In the genomic region with DNA sequence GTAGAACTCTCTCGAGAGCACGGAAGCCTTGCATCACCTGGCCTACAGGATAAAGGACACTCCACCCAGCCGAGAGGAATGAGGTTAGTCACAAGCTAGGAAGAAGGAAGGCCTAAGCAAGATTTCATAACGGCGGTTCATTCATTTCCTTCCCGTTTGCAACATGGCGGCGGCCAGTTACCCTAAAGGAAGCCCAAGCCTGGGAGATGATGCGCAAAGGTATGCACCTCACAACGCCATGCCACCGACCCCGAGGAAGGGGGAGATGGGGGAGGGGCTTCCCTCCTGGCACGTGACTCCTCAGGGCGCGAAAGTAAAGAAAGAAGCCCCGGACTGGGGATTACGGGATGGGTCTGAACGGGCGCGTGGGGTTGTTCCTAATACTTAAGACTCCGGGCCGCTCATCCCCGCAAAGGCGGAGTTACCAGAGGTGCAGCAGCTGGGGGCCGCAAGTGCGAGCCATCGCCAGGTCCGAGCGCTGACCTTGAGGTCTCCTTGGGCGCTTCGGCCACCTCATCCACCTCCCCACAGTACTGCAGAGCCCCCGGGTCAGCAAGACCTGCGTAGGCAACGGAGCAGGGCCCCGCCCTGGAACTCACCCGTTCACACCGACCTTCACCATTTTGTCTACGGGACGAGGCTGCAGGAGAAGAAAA, we compare ENCODE assay signal across 8 mouse cellular contexts. TPM values are rescaled to one million over a fixed set of nuclear protein-coding genes. Genes with fewer than 3 reads are reported as not detected.
DNase-seq lines count a peak whose midpoint lies in the region; ATAC-seq lines count a peak whose summit lies in the region.

No protein-coding gene starts in this region.

- peak overlapping the region; percentile 88 for H3K4me3 ChIP-seq in forebrain, embryonic 15.5 days
- H3K4me3 ChIP-seq in hindbrain, embryonic 13.5 days = peak overlapping the region; percentile 98
- peak overlapping the region; percentile 74 for H3K4me3 ChIP-seq in limb, embryonic 10.5 days
- peak overlapping the region; percentile 98 for H3K4me3 ChIP-seq in midbrain, embryonic 10.5 days

- no peaks in the 10 kb centered on the region for H3K27me3 ChIP-seq in forebrain, embryonic 15.5 days
- no peaks in the 10 kb centered on the region for H3K27me3 ChIP-seq in hindbrain, embryonic 13.5 days
- no peaks in the 10 kb centered on the region for H3K27me3 ChIP-seq in limb, embryonic 10.5 days (ENCODE audit: low read depth, poor library complexity, severe bottlenecking)
- H3K27me3 ChIP-seq in midbrain, embryonic 10.5 days (ENCODE audit: low read depth, poor library complexity, severe bottlenecking) = no peaks in the 10 kb centered on the region
- no peaks in the 10 kb centered on the region for H3K27me3 ChIP-seq in splenic B cell, adult 2 months (ENCODE audit: control insufficient read depth, insufficient read depth, low read length, poor library complexity, severe bottlenecking)

- ATAC-seq in forebrain, embryonic 15.5 days (replicated peaks) = peak; percentile 37
- peak; percentile 44 for ATAC-seq in hindbrain, embryonic 13.5 days (ENCODE audit: low FRiP score)

- whole genome bisulfite sequencing in forebrain, embryonic 15.5 days = under 1% methylated on average over 38 of the region's 39 CpGs
- under 1% methylated on average over 38 of the region's 39 CpGs for WGBS in hindbrain, embryonic 13.5 days
- WGBS in limb, embryonic 10.5 days = under 1% methylated on average over 39 of the region's 39 CpGs
- under 1% methylated on average over 39 of the region's 39 CpGs for WGBS in midbrain, embryonic 10.5 days

- H3K36me3 ChIP-seq in forebrain, embryonic 15.5 days = peaks cover 52% of the 10 kb centered on the region
- peaks cover 62% of the 10 kb centered on the region for H3K36me3 ChIP-seq in hindbrain, embryonic 13.5 days
- peaks cover 83% of the 10 kb centered on the region for H3K36me3 ChIP-seq in limb, embryonic 10.5 days
- peaks cover 83% of the 10 kb centered on the region for H3K36me3 ChIP-seq in midbrain, embryonic 10.5 days
- H3K36me3 ChIP-seq in splenic B cell, adult 2 months (ENCODE audit: control insufficient read depth, insufficient read depth, low read length, poor library complexity, severe bottlenecking) = no peaks in the 10 kb centered on the region; the same call in 1 of the 2 replicates

- no peaks in the 10 kb centered on the region for H3K9me3 ChIP-seq in forebrain, embryonic 15.5 days
- H3K9me3 ChIP-seq in hindbrain, embryonic 13.5 days = no peaks in the 10 kb centered on the region
- no peaks in the 10 kb centered on the region for H3K9me3 ChIP-seq in limb, embryonic 10.5 days (replicated peaks)
- no peaks in the 10 kb centered on the region for H3K9me3 ChIP-seq in midbrain, embryonic 10.5 days (replicated peaks)

- H3K27ac ChIP-seq in forebrain, embryonic 15.5 days (replicated peaks) = peak overlapping the region; percentile 92
- H3K27ac ChIP-seq in hindbrain, embryonic 13.5 days = peak overlapping the region; percentile 95
- peak overlapping the region; percentile 98 for H3K27ac ChIP-seq in limb, embryonic 10.5 days
- H3K27ac ChIP-seq in midbrain, embryonic 10.5 days (replicated peaks) = peak overlapping the region; percentile 100

- peak overlapping the region; percentile 87 for H3K4me2 ChIP-seq in forebrain, embryonic 15.5 days (replicated peaks)
- H3K4me2 ChIP-seq in hindbrain, embryonic 13.5 days = peak overlapping the region; percentile 97

- H3K4me1 ChIP-seq in forebrain, embryonic 15.5 days = peaks cover 59% of the 10 kb centered on the region
- H3K4me1 ChIP-seq in hindbrain, embryonic 13.5 days (replicated peaks) = peaks cover 57% of the 10 kb centered on the region
- peaks cover 52% of the 10 kb centered on the region for H3K4me1 ChIP-seq in limb, embryonic 10.5 days
- H3K4me1 ChIP-seq in midbrain, embryonic 10.5 days = peaks cover 62% of the 10 kb centered on the region

- peak; percentile 36 to 62 for DNase-seq in frontal cortex, adult 2 months (ENCODE audit: extremely low spot score in 1 of 2, low spot score in 1 of 2)
- no peak for DNase-seq in frontal cortex, postnatal 14 days (ENCODE audit: low spot score in 2 of 2)
- DNase-seq in cerebellum, adult 11-12 months = peak; percentile 84
- DNase-seq in limb, embryonic 10.5 days (ENCODE audit: low spot score) = peak; percentile 86
- peak; percentile 87 for DNase-seq in midbrain, embryonic 10.5 days (ENCODE audit: low spot score)
- DNase-seq in splenic B cell, adult 2 months (ENCODE audit: low read depth, low spot score) = peak; percentile 67

- H3K9ac ChIP-seq in forebrain, embryonic 15.5 days (replicated peaks) = peak overlapping the region; percentile 86
- H3K9ac ChIP-seq in hindbrain, embryonic 13.5 days = peak overlapping the region; percentile 98

RNA-seq across cellular contexts. Expression of gene Gapdh, which starts 1.5 kb away (rescaled TPM):
- polyA plus RNA-seq in frontal cortex, adult 2 months (2012; rRNA removed) = 4,623 and 6,295 TPM in 2 replicates
- 1,461 and 1,493 TPM in 2 replicates for polyA plus RNA-seq in forebrain, embryonic 15.5 days (2015; fragmentation: Nextera tagmentation; extraction: Ambion mirVana)
- polyA plus RNA-seq in hindbrain, embryonic 13.5 days (2015; fragmentation: Nextera tagmentation; extraction: Ambion mirVana) = 1,320 and 1,327 TPM in 2 replicates
- polyA plus RNA-seq in limb, embryonic 10.5 days (2016; fragmentation: Nextera tagmentation; extraction: Ambion mirVana) = 2,585 and 3,112 TPM in 2 replicates
- polyA plus RNA-seq in midbrain, embryonic 10.5 days (2016; fragmentation: Nextera tagmentation; extraction: Ambion mirVana) = 2,729 and 3,222 TPM in 2 replicates

RNA-seq across cellular contexts. Expression of gene Iffo1, which starts 19.8 kb away (rescaled TPM):
- 86.9 and 94.3 TPM in 2 replicates for polyA plus RNA-seq in frontal cortex, adult 2 months (2012; rRNA removed)
- polyA plus RNA-seq in forebrain, embryonic 15.5 days (2015; fragmentation: Nextera tagmentation; extraction: Ambion mirVana) = 18.9 and 21.0 TPM in 2 replicates
- 17.2 and 19.7 TPM in 2 replicates for polyA plus RNA-seq in hindbrain, embryonic 13.5 days (2015; fragmentation: Nextera tagmentation; extraction: Ambion mirVana)
- 10.9 and 15.5 TPM in 2 replicates for polyA plus RNA-seq in limb, embryonic 10.5 days (2016; fragmentation: Nextera tagmentation; extraction: Ambion mirVana)
- polyA plus RNA-seq in midbrain, embryonic 10.5 days (2016; fragmentation: Nextera tagmentation; extraction: Ambion mirVana) = 12.7 and 15.1 TPM in 2 replicates

RNA-seq across cellular contexts. Expression of gene Ncapd2, which starts 26.7 kb away (rescaled TPM):
- 51.7 and 53.6 TPM in 2 replicates for polyA plus RNA-seq in frontal cortex, adult 2 months (2012; rRNA removed)
- polyA plus RNA-seq in forebrain, embryonic 15.5 days (2015; fragmentation: Nextera tagmentation; extraction: Ambion mirVana) = 98.5 and 99.5 TPM in 2 replicates
- polyA plus RNA-seq in hindbrain, embryonic 13.5 days (2015; fragmentation: Nextera tagmentation; extraction: Ambion mirVana) = 56.7 and 62.9 TPM in 2 replicates
- polyA plus RNA-seq in limb, embryonic 10.5 days (2016; fragmentation: Nextera tagmentation; extraction: Ambion mirVana) = 285 and 288 TPM in 2 replicates
- polyA plus RNA-seq in midbrain, embryonic 10.5 days (2016; fragmentation: Nextera tagmentation; extraction: Ambion mirVana) = 236 and 246 TPM in 2 replicates

RNA-seq across cellular contexts. Expression of gene Mrpl51, which starts 26.8 kb away (rescaled TPM):
- 46.7 and 48.7 TPM in 2 replicates for polyA plus RNA-seq in frontal cortex, adult 2 months (2012; rRNA removed)
- 155 and 158 TPM in 2 replicates for polyA plus RNA-seq in forebrain, embryonic 15.5 days (2015; fragmentation: Nextera tagmentation; extraction: Ambion mirVana)
- polyA plus RNA-seq in hindbrain, embryonic 13.5 days (2015; fragmentation: Nextera tagmentation; extraction: Ambion mirVana) = 158 and 164 TPM in 2 replicates
- 213 and 231 TPM in 2 replicates for polyA plus RNA-seq in limb, embryonic 10.5 days (2016; fragmentation: Nextera tagmentation; extraction: Ambion mirVana)
- 211 and 231 TPM in 2 replicates for polyA plus RNA-seq in midbrain, embryonic 10.5 days (2016; fragmentation: Nextera tagmentation; extraction: Ambion mirVana)

RNA-seq across cellular contexts. Expression of gene Nop2, which starts 33.1 kb away (rescaled TPM):
- polyA plus RNA-seq in frontal cortex, adult 2 months (2012; rRNA removed) = 22.0 and 22.3 TPM in 2 replicates
- polyA plus RNA-seq in forebrain, embryonic 15.5 days (2015; fragmentation: Nextera tagmentation; extraction: Ambion mirVana) = 51.1 and 51.8 TPM in 2 replicates
- polyA plus RNA-seq in hindbrain, embryonic 13.5 days (2015; fragmentation: Nextera tagmentation; extraction: Ambion mirVana) = 47.9 and 48.6 TPM in 2 replicates
- polyA plus RNA-seq in limb, embryonic 10.5 days (2016; fragmentation: Nextera tagmentation; extraction: Ambion mirVana) = 94.6 and 119 TPM in 2 replicates
- polyA plus RNA-seq in midbrain, embryonic 10.5 days (2016; fragmentation: Nextera tagmentation; extraction: Ambion mirVana) = 72.6 and 86.4 TPM in 2 replicates

Comparison
In these comparisons a context has a peak if more than half of its experiments do, and no peak if none do; other contexts are left out.
1. DNase-seq: peak in frontal cortex, adult 2 months (2 of 2), cerebellum, adult 11-12 months (single experiment), limb, embryonic 10.5 days (single experiment), midbrain, embryonic 10.5 days (single experiment) and splenic B cell, adult 2 months (single experiment); none in frontal cortex, postnatal 14 days (0 of 2).
2. Peak in every context shown above with its lines, with median percentiles within 50 percentile points of each other: H3K27ac ChIP-seq and H3K4me3 ChIP-seq.